Mouse (Mus musculus) kidney, adult 9 months (tissue): Measurements from ENCODE around the gene Stx7.
A peak's percentile ranks its signal among the peaks of the same experiment; 100 is the strongest.

Source experiments
- DNase-seq: peaks from one replicate; pipeline ENCODE4 v3.0.0; 2022

Gene Stx7

DNA sequence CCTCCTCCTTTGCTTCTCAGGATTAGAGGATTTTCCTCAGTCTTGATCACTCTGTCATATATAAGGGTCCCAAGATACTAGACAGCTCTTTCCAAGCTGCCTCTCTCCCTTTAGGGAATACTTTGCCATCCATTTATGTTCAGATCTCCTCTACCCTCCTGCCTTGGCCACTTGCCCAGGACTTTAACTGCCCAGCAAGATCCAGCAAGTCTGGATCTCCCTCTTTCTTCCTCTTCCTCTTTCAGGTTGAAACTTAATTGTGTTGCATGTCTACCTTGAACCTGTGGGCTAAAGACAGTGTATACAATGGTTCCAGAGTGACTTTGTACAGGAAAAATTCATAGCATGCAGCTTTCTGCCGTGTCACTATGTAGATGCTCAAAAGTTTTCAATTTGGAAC is 19.8 kb downstream of the Stx7 start:
- DNase-seq = peak; percentile 35

DNA sequence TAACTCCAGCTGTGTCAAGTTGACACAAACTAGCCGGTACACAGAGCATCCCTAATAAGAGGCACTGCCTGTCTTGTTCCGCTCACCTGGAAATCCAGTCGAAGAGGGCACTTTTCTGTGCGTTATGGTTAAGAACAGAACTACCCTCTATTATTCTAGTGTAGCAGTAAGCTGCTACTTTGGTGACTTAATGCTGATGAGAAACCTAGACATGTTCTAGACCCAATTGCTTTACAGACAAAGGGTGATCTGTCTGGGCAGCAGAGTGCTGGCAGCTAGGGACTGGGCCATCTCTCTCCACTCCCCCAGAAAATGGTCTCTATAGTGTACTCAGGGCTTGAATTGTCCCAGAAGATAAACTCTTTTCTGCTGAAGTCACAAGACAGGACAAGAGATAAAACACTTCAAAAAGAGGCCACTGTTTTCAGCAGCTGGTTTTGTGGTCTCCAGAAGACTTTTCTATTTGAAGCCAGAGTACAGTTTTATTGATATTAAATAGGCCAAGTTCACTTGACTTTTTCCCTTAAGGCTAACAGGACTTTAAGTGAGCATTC is 22.9 kb downstream of the Stx7 start:
- DNase-seq = no peak

GRCm38 (mm10) chr10:24173210-24174001 is 24.3 kb downstream of the Stx7 start:
- DNase-seq = peak; percentile 68

- DNase-seq = no peak
Observed at GRCm38 (mm10) chr10:24190392-24190791, 41.3 kb downstream of the Stx7 start.

DNA sequence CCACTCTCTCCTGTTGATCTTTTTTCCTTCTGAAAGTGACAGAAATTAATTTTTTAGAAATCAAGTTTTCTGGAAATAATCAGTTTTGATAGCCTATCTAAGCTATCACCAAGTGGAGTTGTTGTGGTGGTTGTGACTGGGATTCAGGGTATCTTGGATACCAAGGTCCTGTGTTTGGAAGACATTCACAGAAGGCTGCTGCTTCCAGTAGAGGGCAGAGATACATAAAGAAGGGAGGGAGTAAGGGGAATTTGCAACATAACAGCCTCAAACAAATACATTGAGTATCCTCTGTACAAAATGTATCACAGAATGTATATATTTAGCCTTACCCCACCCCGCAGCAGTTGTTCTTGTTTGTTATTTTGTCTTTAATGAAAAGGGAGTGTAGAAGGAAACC is 42.9 kb downstream of the Stx7 start:
- no peak for DNase-seq

DNA sequence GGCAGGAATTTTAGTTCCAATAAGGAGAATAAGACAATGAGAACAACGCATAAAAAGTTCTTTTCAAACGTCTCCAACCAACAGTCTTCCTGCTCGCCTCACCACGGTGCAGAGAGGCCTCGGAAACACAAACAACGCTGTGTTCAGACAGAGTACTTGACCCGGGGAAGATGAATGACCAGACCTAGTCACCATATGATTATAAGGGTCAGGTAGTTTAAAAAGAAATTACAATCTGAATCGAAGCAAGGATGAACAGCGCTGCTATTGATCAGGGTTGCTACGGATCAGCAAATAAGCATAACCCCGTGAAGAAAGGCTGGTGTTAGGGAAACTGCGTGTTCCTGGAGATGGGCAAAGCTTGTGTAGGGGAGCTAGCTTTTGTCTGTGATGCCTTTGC is 50.2 kb downstream of the Stx7 start:
- no peak for DNase-seq

- DNase-seq = no peak
Observed at GRCm38 (mm10) chr10:24200099-24200498, 51.0 kb downstream of the Stx7 start.

DNA sequence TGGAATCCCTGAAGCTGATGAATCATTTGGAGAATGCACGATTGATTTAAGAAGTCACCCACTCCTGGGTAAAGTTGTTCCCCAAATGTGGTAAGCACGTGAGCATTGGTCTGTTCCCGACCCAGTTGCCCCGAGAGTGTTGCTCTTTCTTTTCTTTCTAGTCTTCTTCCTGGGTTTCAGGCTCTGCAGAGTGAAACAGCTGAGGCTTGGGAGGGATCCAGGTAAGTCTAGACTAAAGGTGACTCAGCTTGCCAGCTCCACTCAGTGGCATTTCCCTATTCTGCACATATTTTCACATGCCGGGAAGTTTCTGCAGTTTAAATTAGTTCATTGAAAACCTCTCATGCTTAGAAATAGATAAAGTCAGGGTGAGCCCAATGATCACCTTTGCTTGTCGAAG is 61.0 kb downstream of the Stx7 start:
- peak; percentile 10 for DNase-seq

GRCm38 (mm10) chr10:24213297-24213696 is 64.2 kb downstream of the Stx7 start:
- no peak for DNase-seq

DNA sequence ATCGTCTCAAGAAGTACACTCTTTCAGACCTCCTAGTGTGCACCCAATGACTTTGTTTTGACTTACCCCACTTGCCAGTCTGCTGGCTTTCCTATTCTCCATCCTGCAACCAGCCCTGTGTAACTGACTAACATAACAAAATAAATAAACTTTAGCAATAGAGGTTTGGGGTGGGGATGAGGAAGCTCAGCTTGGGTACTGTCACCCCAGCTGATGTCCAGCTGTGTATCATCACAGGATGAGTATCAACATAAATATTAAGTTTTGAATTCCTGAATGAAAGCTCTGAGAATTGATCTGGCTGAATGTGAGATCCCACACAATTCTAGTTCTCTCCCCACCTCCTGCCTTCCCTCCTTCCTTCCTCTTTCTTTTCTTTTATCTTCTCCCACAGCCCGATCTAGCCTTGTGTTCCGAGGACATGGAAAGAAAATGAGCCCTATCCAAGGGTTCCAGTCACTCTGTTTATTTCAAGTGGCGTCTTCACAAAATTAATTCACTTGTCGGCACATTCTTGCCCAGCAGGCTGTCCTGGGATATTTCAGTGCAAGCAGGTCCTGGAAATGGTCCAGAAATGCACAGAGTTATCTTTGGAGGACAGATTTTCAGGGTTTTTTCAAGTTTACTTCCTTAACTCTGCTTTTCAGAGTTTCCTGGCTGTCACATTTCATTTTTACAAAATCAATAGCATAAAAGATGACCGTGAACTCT is 68.6 kb downstream of the Stx7 start:
- DNase-seq = no peak

- no peak for DNase-seq
Observed at GRCm38 (mm10) chr10:24220931-24221330, 71.8 kb downstream of the Stx7 start.

DNA sequence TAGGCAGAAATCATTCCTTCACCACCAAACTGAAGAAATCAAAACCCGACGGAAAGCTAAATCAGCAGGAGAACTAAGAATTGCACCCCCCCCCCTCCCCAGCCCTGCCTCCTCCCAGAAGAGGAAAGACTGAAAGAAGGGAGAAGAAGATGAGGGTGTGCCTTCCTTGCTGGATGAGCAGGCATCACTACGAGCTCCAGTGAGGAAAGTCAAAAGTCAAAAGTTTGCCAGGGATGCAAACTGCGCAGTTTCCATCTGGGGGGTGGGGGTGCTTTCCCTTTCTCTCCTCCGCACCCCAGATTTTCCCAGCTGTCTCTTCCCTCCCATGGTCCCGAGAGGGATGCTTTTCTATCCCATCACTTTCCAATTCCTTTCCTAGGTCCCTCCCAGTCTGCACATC is 73.8 kb downstream of the Stx7 start:
- DNase-seq = no peak

DNA sequence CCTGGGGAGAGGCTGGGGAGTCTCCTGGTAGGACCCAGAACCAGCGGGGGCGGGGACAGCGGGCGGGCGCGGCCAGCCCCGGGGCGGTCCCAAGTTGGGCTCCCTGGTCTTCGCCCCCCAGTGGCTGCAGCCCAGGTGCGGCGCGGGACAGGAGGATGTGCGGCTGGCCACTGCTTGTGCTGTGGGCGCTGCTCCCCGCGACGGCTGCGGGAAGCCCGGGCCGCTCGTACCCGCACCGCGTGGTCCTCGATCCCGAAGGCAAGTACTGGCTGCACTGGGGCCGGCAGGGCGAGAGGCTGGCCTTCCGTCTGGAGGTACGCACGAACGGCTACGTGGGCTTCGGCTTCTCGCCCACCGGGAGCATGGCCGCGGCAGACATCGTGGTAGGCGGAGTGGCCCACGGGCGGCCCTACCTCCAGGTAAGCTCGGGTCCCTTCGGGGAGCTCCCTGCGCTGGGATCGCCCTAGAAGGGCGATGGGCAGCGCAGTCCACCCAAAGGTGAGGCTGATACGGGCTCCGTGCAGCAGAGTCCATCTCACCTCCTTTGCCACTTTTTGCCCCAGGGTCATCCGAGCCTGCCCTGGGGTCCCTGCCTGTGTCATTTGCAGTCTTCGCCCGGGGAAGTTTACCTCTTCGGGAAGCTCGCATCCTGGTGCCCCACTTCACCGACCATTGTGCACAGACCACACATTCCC is 74.5 kb downstream of the Stx7 start, which contains the start of gene Moxd1:
Moxd1 (plus strand) TSS at position 69 of the 695 bp plus-strand sequence.
- DNase-seq = peak; percentile 17

- no peak for DNase-seq
Observed at GRCm38 (mm10) chr10:24224591-24224990, 75.5 kb downstream of the Stx7 start.

DNA sequence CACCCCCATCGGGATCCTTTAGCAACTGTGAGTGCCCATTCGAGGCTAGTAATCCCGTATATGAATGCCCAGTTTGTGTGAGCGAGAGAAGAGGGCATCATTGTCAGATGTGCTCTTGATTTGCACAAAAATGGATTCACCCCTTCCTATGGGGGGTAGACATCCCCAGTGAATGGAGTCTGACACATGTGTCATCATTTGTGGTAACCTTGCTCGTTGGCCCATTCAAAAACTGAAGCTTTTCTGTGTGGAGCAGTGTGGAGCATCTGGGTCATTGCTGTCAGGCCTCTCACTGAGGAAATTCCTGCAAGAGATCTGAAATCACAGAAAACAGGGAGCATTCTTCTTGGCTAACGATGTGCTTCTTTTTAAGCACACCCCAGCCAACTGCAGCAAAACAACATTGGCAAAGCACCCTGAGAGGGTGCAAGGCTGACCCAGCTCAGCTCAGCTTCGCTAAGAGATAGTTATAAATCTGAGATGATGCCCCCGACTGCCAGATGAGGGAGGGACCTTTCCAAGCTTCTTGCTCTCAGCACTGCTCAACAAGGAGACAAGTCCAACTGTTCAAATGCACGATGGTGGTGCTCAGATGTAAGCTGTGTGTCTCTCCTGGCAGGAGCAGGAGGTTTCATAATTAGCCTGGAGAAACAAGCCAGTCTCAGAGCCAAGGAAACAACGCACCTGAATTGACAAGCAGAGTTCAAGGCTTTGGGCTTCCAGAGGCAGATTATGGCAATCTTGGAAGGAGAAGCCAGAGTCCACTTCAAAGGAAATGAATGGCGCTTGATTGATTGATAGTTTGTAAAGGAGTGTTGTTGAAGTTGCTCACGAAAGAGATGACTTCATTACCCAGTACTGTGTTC is 79.4 kb downstream of the Stx7 start:
- no peak for DNase-seq

DNA sequence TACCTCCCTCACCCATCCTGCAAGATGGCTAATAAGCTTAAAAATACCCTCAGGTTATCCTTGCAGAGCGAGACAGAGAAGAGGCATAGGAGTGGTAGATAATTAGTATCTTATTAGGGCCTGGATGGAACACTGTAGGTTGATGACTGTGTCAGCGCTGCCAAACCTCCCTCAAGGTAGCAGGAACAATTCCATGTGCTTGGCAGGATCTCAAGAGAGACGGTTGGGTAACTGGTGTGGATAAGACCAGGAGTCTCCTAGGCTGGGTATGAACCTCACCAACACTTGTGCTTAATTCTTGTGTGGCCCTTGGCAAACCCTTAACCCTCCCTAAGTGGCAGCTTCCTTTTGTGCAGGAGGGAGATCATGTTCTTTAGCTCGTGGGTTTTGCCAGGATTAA is 83.2 kb downstream of the Stx7 start:
- DNase-seq = no peak

DNA sequence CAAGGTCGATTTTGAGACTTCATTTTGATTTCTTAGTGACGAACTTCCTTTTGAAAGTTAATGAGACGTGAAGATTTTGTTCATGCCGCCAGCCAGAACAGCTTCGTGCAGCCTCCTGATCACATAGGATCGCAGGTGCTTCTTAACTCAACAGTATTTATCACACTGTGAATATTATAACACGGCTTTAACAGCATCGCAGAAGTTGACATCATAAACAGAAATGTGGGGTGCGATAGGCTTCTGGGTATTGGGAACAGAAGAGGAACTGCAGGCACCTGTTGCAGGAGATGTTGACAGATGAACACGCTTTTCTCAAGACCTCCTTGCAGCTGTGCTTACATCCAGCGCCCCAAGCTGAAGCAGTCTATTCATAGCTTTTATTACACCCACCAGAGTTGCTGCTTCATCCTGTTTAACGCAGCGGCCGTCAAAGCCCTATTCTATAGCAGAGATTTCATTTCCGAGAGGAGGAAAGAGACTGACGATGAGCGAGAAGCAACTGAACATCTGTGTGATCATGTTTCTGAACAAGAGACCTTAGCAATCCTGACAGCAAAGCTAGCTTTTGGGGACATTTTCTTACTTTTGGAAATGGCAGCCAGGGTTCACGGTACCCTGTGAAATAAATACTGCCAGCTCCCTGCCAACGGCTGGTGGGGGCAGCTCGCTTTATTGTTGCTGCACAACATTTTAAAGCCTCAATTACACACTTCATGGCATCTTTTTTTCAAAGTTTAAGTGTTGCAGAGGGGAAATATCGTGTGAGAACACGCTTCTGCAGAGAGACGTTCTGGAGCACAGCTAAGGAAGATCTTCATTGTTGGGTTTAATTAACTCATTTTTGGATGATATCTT is 86.6 kb downstream of the Stx7 start:
- no peak for DNase-seq
